11 mouse cellular contexts compared by ENCODE assay signal in genomic region chr11:53314770-53315173, GRCm38 (mm10). TPM values are rescaled to one million over a fixed set of nuclear protein-coding genes. Genes with fewer than 3 reads are reported as not detected.
DNase-seq lines count a peak whose midpoint lies in the region; ATAC-seq and TF ChIP-seq lines count a peak whose summit lies in the region.
"Had no signal": no experiment of that assay in that cellular context is flagged by ENCODE, and none has a peak within 500 bp of the region (broad histone marks: within the 10 kb centered on the region; RNA-seq: fewer than 3 reads in every experiment).

No protein-coding gene starts in this region.

- WGBS in intestine, embryonic 16.5 days = 15% methylated on average over 1 of the region's 1 CpGs
- 7% methylated on average over 1 of the region's 1 CpGs for WGBS in intestine, embryonic 15.5 days
- 19% methylated on average over 1 of the region's 1 CpGs for WGBS in heart, adult 2 months
- 16% methylated on average over 1 of the region's 1 CpGs for WGBS in kidney, embryonic 16.5 days
- WGBS in midbrain, embryonic 16.5 days = 77% methylated on average over 1 of the region's 1 CpGs

- TF ChIP-seq CTCF in heart, adult 2 months (IDR thresholded peaks at IDR 0.05) = no peak

- H3K4me3 ChIP-seq in intestine, embryonic 16.5 days (ENCODE audit: low read length) = no peak overlapping the region
- H3K4me3 ChIP-seq in intestine, embryonic 15.5 days (replicated peaks) = no peak overlapping the region
- H3K4me3 ChIP-seq in heart, adult 2 months = no peak overlapping the region
- no peak overlapping the region for H3K4me3 ChIP-seq in kidney, embryonic 16.5 days (ENCODE audit: low read length)
- no peak overlapping the region for H3K4me3 ChIP-seq in midbrain, embryonic 16.5 days (ENCODE audit: low read depth, low read length)
- H3K4me3 ChIP-seq: limb, embryonic 13.5 days had no signal

- no peaks in the 10 kb centered on the region for H3K27me3 ChIP-seq in intestine, embryonic 16.5 days (replicated peaks; ENCODE audit: control insufficient read depth, insufficient read depth, low read length)
- no peaks in the 10 kb centered on the region for H3K27me3 ChIP-seq in intestine, embryonic 15.5 days (replicated peaks)
- H3K27me3 ChIP-seq in heart, adult 2 months (ENCODE audit: control insufficient read depth, insufficient read depth, low read length) = no peaks in the 10 kb centered on the region
- no peaks in the 10 kb centered on the region for H3K27me3 ChIP-seq in kidney, embryonic 16.5 days (ENCODE audit: insufficient read depth, low read length)
- H3K27me3 ChIP-seq in midbrain, embryonic 16.5 days (ENCODE audit: control insufficient read depth, insufficient read depth, low read depth, low read length) = no peaks in the 10 kb centered on the region
- H3K27me3 ChIP-seq: limb, embryonic 13.5 days had no signal

- TF ChIP-seq POLR2A in heart, adult 2 months (IDR thresholded peaks at IDR 0.05; ENCODE audit: insufficient read depth, low read depth, low read length) = no peak

- DNase-seq in heart, adult 2 months = peak in 1 of 2 experiments; percentile 22
- peak; percentile 53 to 81 for DNase-seq in lung, postnatal 4 days
- DNase-seq in cerebellum, adult 11-12 months = no peak
- no peak for DNase-seq in layer of hippocampus, adult 8-10 months (ENCODE audit: low spot score in 2 of 2)
- DNase-seq: cerebellum, postnatal 14 days had no signal

- 0 out of 2 replicates have a peak, but pooled peaks cover 4% of the 10 kb centered on the region for H3K4me1 ChIP-seq in intestine, embryonic 16.5 days (ENCODE audit: control insufficient read depth, insufficient read depth, low read length)
- H3K4me1 ChIP-seq in intestine, embryonic 15.5 days (replicated peaks) = no peaks in the 10 kb centered on the region
- peaks cover 4% of the 10 kb centered on the region for H3K4me1 ChIP-seq in heart, adult 2 months (ENCODE audit: control insufficient read depth, insufficient read depth, low read length)
- 0 out of 2 replicates have a peak, but pooled peaks cover 3% of the 10 kb centered on the region for H3K4me1 ChIP-seq in kidney, embryonic 16.5 days (ENCODE audit: insufficient read depth, low read length)
- H3K4me1 ChIP-seq in midbrain, embryonic 16.5 days (ENCODE audit: control insufficient read depth, insufficient read depth, low read length) = no peaks in the 10 kb centered on the region
- H3K4me1 ChIP-seq: limb, embryonic 13.5 days had no signal

- H3K9ac ChIP-seq in intestine, embryonic 16.5 days (ENCODE audit: low read depth, low read length) = no peak overlapping the region
- H3K9ac ChIP-seq in intestine, embryonic 15.5 days = no peak overlapping the region
- H3K9ac ChIP-seq in heart, adult 2 months (ENCODE audit: low read depth, low read length) = no peak overlapping the region
- H3K9ac ChIP-seq in kidney, embryonic 16.5 days (replicated peaks; ENCODE audit: low read length) = no peak overlapping the region
- no peak overlapping the region for H3K9ac ChIP-seq in midbrain, embryonic 16.5 days (ENCODE audit: low read depth, low read length)
- H3K9ac ChIP-seq: limb, embryonic 13.5 days had no signal

- no peak overlapping the region for H3K27ac ChIP-seq in intestine, embryonic 16.5 days (ENCODE audit: low read length)
- H3K27ac ChIP-seq in intestine, embryonic 15.5 days = no peak overlapping the region
- peak overlapping the region; percentile 13; the same call in 1 of the 2 replicates for H3K27ac ChIP-seq in heart, adult 2 months
- H3K27ac ChIP-seq in kidney, embryonic 16.5 days (ENCODE audit: low read length) = peak overlapping the region; percentile 49; the same call in 1 of the 2 replicates
- H3K27ac ChIP-seq in midbrain, embryonic 16.5 days (ENCODE audit: low read length) = no peak overlapping the region
- H3K27ac ChIP-seq: limb, embryonic 13.5 days had no signal

- no peaks in the 10 kb centered on the region for H3K79me2 ChIP-seq in heart, adult 2 months (replicated peaks; ENCODE audit: control insufficient read depth, insufficient read depth, low read length)

- ATAC-seq in intestine, embryonic 16.5 days = peak; percentile 38; the same call in 1 of the 2 replicates
- ATAC-seq in intestine, embryonic 15.5 days = no peak
- peak; percentile 49 for ATAC-seq in kidney, embryonic 16.5 days (ENCODE audit: low FRiP score, low TSS enrichment)
- no peak for ATAC-seq in midbrain, embryonic 16.5 days
- ATAC-seq: activated CD4-positive, CD25-positive, alpha-beta regulatory T cell, adult 4 months had no signal

- intact Hi-C loops in heart, adult 2 months (cut with DNase I) = no loop called here

- H3K4me2 ChIP-seq in intestine, embryonic 16.5 days (ENCODE audit: low read depth, low read length) = no peak overlapping the region
- H3K4me2 ChIP-seq in intestine, embryonic 15.5 days (replicated peaks) = no peak overlapping the region
- H3K4me2 ChIP-seq in kidney, embryonic 16.5 days (replicated peaks; ENCODE audit: low read depth, low read length) = no peak overlapping the region
- no peak overlapping the region for H3K4me2 ChIP-seq in midbrain, embryonic 16.5 days (ENCODE audit: low read length)
- H3K4me2 ChIP-seq: limb, embryonic 13.5 days had no signal

- TF ChIP-seq EP300 in heart, adult 2 months (IDR thresholded peaks at IDR 0.05; ENCODE audit: insufficient read depth, low read depth, low read length) = 0 out of 2 replicates have a peak, but pooled peaks have one; percentile 48

- H3K9me3 ChIP-seq in intestine, embryonic 16.5 days (ENCODE audit: control insufficient read depth, low read length) = no peaks in the 10 kb centered on the region
- no peaks in the 10 kb centered on the region for H3K9me3 ChIP-seq in intestine, embryonic 15.5 days
- H3K9me3 ChIP-seq in kidney, embryonic 16.5 days (ENCODE audit: low read length) = no peaks in the 10 kb centered on the region
- H3K9me3 ChIP-seq in midbrain, embryonic 16.5 days (replicated peaks; ENCODE audit: control insufficient read depth, low read length, poor library complexity, severe bottlenecking) = no peaks in the 10 kb centered on the region
- H3K9me3 ChIP-seq: limb, embryonic 13.5 days had no signal

- no peaks in the 10 kb centered on the region for H3K36me3 ChIP-seq in intestine, embryonic 16.5 days (ENCODE audit: control insufficient read depth, insufficient read depth, low read length)
- H3K36me3 ChIP-seq in intestine, embryonic 15.5 days = no peaks in the 10 kb centered on the region
- no peaks in the 10 kb centered on the region for H3K36me3 ChIP-seq in heart, adult 2 months (ENCODE audit: control insufficient read depth, insufficient read depth, low read length)
- H3K36me3 ChIP-seq in kidney, embryonic 16.5 days (ENCODE audit: insufficient read depth, low read length) = no peaks in the 10 kb centered on the region
- no peaks in the 10 kb centered on the region for H3K36me3 ChIP-seq in midbrain, embryonic 16.5 days (ENCODE audit: control insufficient read depth, insufficient read depth, low read length)
- H3K36me3 ChIP-seq: limb, embryonic 13.5 days had no signal

RNA-seq across cellular contexts. Expression of gene Zcchc10, which starts 9.7 kb away (rescaled TPM):
- 12.6 and 13.4 TPM in 2 replicates for polyA plus RNA-seq in intestine, embryonic 16.5 days (2015; fragmentation: Nextera tagmentation; extraction: Ambion mirVana)
- polyA plus RNA-seq in intestine, embryonic 15.5 days (2015; fragmentation: Nextera tagmentation; extraction: Ambion mirVana) = 14.2 and 17.5 TPM in 2 replicates
- total RNA-seq in heart, adult 2 months (2021) = 1 to 10 TPM; 5.9 to 7.9 TPM
- 3.8 and 4.1 TPM in 2 replicates for polyA plus RNA-seq in heart, adult 2 months (2012; rRNA removed)
- polyA plus RNA-seq in kidney, embryonic 16.5 days (2015; fragmentation: Nextera tagmentation; extraction: Ambion mirVana) = 19.1 and 25.4 TPM in 2 replicates
- 13.7 and 16.1 TPM in 2 replicates for polyA plus RNA-seq in midbrain, embryonic 16.5 days (2015; fragmentation: Nextera tagmentation; extraction: Ambion mirVana)
- total RNA-seq in layer of hippocampus, adult 8-10 months (2022) = 10 to 100 TPM in 2 of 4 experiments, 1 to 10 TPM in 2; 9.6 to 17.5 (median 11.0) TPM

RNA-seq across cellular contexts. Expression of gene Hspa4, which starts 14.5 kb away (rescaled TPM):
- polyA plus RNA-seq in intestine, embryonic 16.5 days (2015; fragmentation: Nextera tagmentation; extraction: Ambion mirVana) = 85.2 and 85.9 TPM in 2 replicates
- 103 and 106 TPM in 2 replicates for polyA plus RNA-seq in intestine, embryonic 15.5 days (2015; fragmentation: Nextera tagmentation; extraction: Ambion mirVana)
- 100 to 1,000 TPM; 109 to 126 TPM for total RNA-seq in heart, adult 2 months (2021)
- polyA plus RNA-seq in heart, adult 2 months (2012; rRNA removed) = 19.2 and 39.7 TPM in 2 replicates
- 82.7 and 85.1 TPM in 2 replicates for polyA plus RNA-seq in kidney, embryonic 16.5 days (2015; fragmentation: Nextera tagmentation; extraction: Ambion mirVana)
- 37.9 and 38.1 TPM in 2 replicates for polyA plus RNA-seq in midbrain, embryonic 16.5 days (2015; fragmentation: Nextera tagmentation; extraction: Ambion mirVana)
- total RNA-seq in layer of hippocampus, adult 8-10 months (2022) = 100 to 1,000 TPM; 148 to 190 (median 168) TPM

RNA-seq across cellular contexts. Expression of gene Aff4, which starts 35.9 kb away (rescaled TPM):
- polyA plus RNA-seq in intestine, embryonic 16.5 days (2015; fragmentation: Nextera tagmentation; extraction: Ambion mirVana) = 16.6 and 20.4 TPM in 2 replicates
- 33.7 and 35.4 TPM in 2 replicates for polyA plus RNA-seq in intestine, embryonic 15.5 days (2015; fragmentation: Nextera tagmentation; extraction: Ambion mirVana)
- total RNA-seq in heart, adult 2 months (2021) = 10 to 100 TPM; 77.3 to 80.0 TPM
- polyA plus RNA-seq in heart, adult 2 months (2012; rRNA removed) = 13.7 and 29.5 TPM in 2 replicates
- 16.8 and 25.8 TPM in 2 replicates for polyA plus RNA-seq in kidney, embryonic 16.5 days (2015; fragmentation: Nextera tagmentation; extraction: Ambion mirVana)
- polyA plus RNA-seq in midbrain, embryonic 16.5 days (2015; fragmentation: Nextera tagmentation; extraction: Ambion mirVana) = 42.4 and 53.5 TPM in 2 replicates
- 100 to 1,000 TPM; 195 to 259 (median 219) TPM for total RNA-seq in layer of hippocampus, adult 8-10 months (2022)

Comparison
In these comparisons a context has a peak if more than half of its experiments do, and no peak if none do; other contexts are left out.
1. ATAC-seq: peak in intestine, embryonic 16.5 days (single experiment) and kidney, embryonic 16.5 days (single experiment); none in intestine, embryonic 15.5 days (single experiment) and midbrain, embryonic 16.5 days (single experiment).
2. H3K27ac ChIP-seq: peak in heart, adult 2 months (single experiment) and kidney, embryonic 16.5 days (single experiment); none in intestine, embryonic 16.5 days (single experiment), intestine, embryonic 15.5 days (single experiment) and midbrain, embryonic 16.5 days (single experiment).
3. DNase-seq: peak in lung, postnatal 4 days (2 of 2); none in cerebellum, adult 11-12 months (single experiment) and layer of hippocampus, adult 8-10 months (0 of 2).